Mouse (Mus musculus) CH12.LX (cell line): ENCODE measurements at regions not wholly inside any gene's neighbourhood (a gene's known extent, or its start where the extent isn't known, plus 50 kb on each side); places are given as distances from the start of the nearest gene placed in this dataset.

Experiments used
- BHLHE40 ChIP-seq: IDR thresholded peaks from 2 replicates; pipeline ENCODE4 v1.6.1; 2011; ENCODE audit warnings: mild to moderate bottlenecking, low read depth, low read length, improper control_type of control experiment
- CHD2 ChIP-seq: IDR thresholded peaks from 2 replicates; pipeline ENCODE4 v1.6.1; 2011; ENCODE audit warnings: low read length, improper control_type of control experiment
- CTCF ChIP-seq, 2 experiments: IDR thresholded peaks in 1 of 2; conservative IDR thresholded peaks in 1 of 2; 2 replicates each; pipeline ENCODE4 v1.5.1; 2011 to 2012; ENCODE audit warnings: low read depth in 2 of 2, low read length in 2 of 2, improper control_type of control experiment in 1 of 2, inconsistent platforms in 1 of 2, mild to moderate bottlenecking in 1 of 2, moderate library complexity in 1 of 2
- E2F4 ChIP-seq: IDR thresholded peaks from 2 replicates; pipeline ENCODE4 v1.6.1; 2011; ENCODE audit warnings: low read depth, low read length, improper control_type of control experiment; ENCODE audit not compliant: insufficient replicate concordance
- EP300 ChIP-seq: IDR thresholded peaks from 2 replicates; pipeline ENCODE4 v1.6.1; 2011; ENCODE audit warnings: low read length, improper control_type of control experiment
- MAFK ChIP-seq: IDR thresholded peaks from 2 replicates; pipeline ENCODE4 v1.6.1; 2011; ENCODE audit warnings: low read length, improper control_type of control experiment; ENCODE audit not compliant: insufficient replicate concordance
- MAX ChIP-seq: IDR thresholded peaks from 2 replicates; pipeline ENCODE4 v1.6.1; 2011; ENCODE audit warnings: low read length, improper control_type of control experiment
- MXI1 ChIP-seq: IDR thresholded peaks from 2 replicates; pipeline ENCODE4 v1.6.1; 2011; ENCODE audit warnings: mild to moderate bottlenecking, low read depth, low read length, improper control_type of control experiment
- MYC ChIP-seq: IDR thresholded peaks from 2 replicates; pipeline ENCODE4 v1.6.1; 2011; ENCODE audit warnings: low read depth, mild to moderate bottlenecking, improper control_type of control experiment, low read length
- POLR2A ChIP-seq: IDR thresholded peaks from 2 replicates; pipeline ENCODE4 v1.6.1; 2011; ENCODE audit warnings: low read depth, mild to moderate bottlenecking, improper control_type of control experiment, low read length
- SIN3A ChIP-seq: IDR thresholded peaks from 2 replicates; pipeline ENCODE4 v1.6.1; 2012; ENCODE audit warnings: low read length, improper control_type of control experiment, inconsistent platforms
- SMC3 ChIP-seq: IDR thresholded peaks from 2 replicates; pipeline ENCODE4 v1.6.1; 2011; ENCODE audit warnings: low read depth, low read length, improper control_type of control experiment
- TCF12 ChIP-seq: IDR thresholded peaks from 2 replicates; pipeline ENCODE4 v1.6.1; 2014; ENCODE audit warnings: low read depth, mild to moderate bottlenecking, inconsistent platforms, low read length, improper control_type of control experiment
- ZNF384 ChIP-seq: IDR thresholded peaks from 2 replicates; pipeline ENCODE4 v1.6.1; 2012; ENCODE audit warnings: low read depth, low read length, improper control_type of control experiment, inconsistent platforms

DNA sequence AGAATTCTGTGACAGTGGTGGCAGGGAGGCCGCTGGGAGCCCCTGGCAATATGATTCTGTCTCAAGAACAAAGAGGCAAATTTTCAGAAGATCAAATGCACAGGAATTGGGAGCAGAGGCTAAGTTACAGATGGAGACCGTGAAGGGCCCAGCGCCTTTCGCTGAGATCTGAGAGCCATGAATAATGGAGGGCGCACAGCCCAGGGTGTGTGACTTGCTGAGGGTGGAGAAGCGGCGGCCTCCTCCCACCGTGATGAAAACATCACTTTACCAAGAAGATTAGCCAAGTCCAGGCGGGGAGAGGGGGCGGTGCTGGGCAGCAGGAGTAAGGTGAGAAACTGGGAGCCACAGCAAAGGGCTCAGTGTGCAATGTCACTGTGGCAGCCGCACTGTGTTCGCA, 77.2 kb upstream of the Unc5a start:
- TF ChIP-seq SMC3 (no peak), CHD2 (no peak), CTCF (conservative IDR thresholded peaks at IDR 0.05 in 1 of 2, IDR thresholded peaks at IDR 0.05 in 1 of 2; ENCODE audit: low read depth in 2 of 2, low read length in 2 of 2) (no peak), MAX (no peak), MXI1 (no peak), POLR2A (no peak), EP300 (no peak), BHLHE40 (no peak), E2F4 (no peak), SIN3A (no peak), MYC (no peak), TCF12 (no peak), MAFK (no peak), ZNF384 (no peak)
